Mouse (Mus musculus) spleen, adult 12 weeks (tissue): ENCODE measurements around the gene Cd93.

Experiments
- DNase-seq: peaks from one replicate; pipeline ENCODE4 v3.0.0; 2022; ENCODE audit warnings: low spot score

Gene Cd93

DNA sequence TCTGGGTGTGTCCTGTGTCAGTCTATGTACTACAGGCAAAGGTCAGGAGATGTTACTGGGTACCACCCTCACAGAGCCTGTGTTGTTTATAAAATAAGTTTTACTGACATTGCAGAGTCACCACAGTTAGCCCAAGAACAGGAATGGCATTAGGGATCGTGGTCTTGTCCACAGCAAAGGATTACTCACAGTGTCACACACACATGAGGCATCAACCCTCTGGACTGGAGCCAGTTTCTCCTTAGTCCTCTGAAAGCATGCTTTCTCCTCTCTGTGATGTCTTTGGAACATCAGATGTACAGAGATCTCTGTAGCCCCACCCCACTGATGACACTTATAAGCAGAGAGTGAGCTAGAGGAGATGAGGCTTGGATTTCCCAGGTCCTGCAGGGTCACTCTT is 41.1 kb downstream of the Cd93 start:
- no peak for DNase-seq

- no peak for DNase-seq
These were observed 44.3 kb downstream of the Cd93 start for GRCm38 (mm10) chr2:148398901-148399685.

DNA sequence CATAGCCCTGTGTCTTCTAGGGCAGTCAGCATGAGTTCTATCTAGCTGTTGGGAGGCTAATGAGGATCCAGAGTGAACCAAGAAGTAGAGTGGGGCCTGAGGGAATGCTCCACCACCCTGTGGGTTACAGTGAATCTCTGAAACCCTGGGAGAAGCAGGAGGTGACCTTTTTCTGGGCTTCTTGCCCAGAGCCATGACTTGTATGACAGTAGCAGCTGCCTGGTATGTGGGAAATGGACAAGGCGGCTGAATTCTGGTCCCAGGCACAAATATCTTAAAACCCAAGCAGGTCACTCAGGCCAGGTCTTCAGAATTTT is 45.6 kb downstream of the Cd93 start:
- DNase-seq = no peak

- DNase-seq = no peak
These were observed 46.2 kb downstream of the Cd93 start for GRCm38 (mm10) chr2:148397015-148397783.

DNA sequence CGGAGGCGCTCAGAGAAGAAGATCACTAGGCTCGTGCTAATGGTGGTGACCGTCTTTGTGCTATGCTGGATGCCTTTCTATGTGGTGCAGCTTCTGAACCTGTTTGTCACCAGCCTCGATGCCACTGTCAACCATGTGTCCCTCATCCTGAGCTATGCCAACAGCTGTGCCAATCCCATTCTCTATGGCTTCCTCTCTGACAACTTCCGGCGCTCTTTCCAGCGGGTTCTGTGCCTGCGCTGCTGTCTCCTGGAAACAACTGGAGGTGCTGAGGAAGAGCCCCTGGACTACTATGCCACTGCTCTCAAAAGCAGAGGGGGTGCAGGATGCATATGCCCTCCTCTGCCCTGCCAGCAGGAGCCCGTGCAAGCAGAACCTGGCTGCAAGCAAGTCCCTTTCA is 47.2 kb downstream of the Cd93 start:
- DNase-seq = no peak

DNA sequence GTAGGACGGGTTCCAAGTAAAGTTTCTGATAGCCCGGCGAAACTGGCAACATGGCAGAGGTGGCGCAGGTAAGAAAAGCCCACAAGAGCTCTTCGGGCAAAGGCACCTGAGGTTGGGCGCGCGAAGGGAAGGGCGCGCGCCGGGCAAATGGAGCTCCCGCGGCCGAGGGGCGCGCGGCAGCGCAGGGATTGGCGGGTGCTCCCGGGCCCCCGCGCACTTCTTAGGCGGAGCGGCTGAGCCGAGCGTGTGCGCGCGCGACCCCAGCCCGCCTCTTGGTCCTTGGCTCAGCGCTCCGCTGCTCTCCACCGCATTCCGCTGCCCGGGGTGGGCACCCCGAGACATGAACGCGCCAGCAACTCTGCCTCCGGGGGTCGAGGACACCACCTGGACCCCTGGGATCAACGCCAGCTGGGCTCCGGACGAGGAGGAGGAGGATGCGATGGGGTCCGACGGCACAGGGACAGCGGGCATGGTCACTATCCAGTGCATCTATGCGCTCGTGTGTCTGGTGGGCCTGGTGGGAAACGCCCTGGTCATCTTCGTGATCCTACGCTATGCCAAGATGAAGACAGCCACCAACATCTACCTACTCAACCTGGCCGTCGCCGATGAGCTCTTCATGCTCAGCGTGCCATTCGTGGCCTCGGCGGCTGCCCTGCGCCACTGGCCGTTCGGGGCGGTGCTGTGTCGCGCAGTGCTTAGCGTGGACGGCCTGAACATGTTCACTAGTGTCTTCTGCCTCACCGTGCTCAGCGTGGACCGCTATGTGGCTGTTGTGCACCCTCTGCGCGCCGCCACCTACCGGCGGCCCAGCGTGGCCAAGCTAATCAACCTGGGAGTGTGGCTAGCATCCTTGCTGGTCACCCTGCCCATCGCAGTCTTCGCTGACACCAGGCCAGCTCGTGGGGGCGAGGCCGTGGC is 48.0 kb downstream of the Cd93 start, which contains the start of gene Sstr4:
TSS of gene Sstr4 (plus strand) at position 214 of the 921 bp plus-strand sequence.
- DNase-seq = no peak

- DNase-seq = no peak
These were observed 49.5 kb downstream of the Cd93 start for GRCm38 (mm10) chr2:148393846-148394245.

- no peak for DNase-seq
These were observed 50.2 kb downstream of the Cd93 start for GRCm38 (mm10) chr2:148393149-148393548.

GRCm38 (mm10) chr2:148387652-148388581 is 55.4 kb downstream of the Cd93 start:
- DNase-seq = no peak

DNA sequence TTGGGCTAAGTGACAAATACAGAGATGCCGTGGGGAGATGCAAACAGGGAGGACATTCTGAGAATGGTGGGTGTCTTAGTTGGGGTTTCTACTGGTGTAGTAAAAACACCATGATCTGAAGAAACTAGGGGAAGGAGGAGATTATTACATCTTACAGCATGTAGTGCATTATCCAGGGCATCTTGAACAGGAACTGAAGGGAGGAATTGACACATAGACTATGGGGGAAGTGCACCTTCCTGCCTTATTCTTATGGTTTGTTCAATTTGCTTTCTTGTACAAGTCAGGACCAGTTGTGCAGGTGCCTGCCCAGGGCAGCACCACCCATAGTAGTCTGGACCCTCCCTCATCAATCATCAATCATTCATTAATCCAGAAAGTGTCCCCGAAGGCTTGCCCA is 56.4 kb downstream of the Cd93 start:
- no peak for DNase-seq
